8 mouse cellular contexts compared by ENCODE assay signal in genomic region chr3:147063578-147064442, GRCm38 (mm10).
DNase-seq lines count a peak whose midpoint lies in the region; ATAC-seq lines count a peak whose summit lies in the region.

No protein-coding gene starts in this region.

- peak; percentile 5 for DNase-seq in adrenal gland, adult 2 months
- no peak for DNase-seq in adrenal gland, adult 8-10 months
- no peak for DNase-seq in midbrain, embryonic 10.5 days (ENCODE audit: low spot score)
- DNase-seq in left cerebral cortex, postnatal 36 days (ENCODE audit: low spot score in 2 of 2): peak; percentile 18 to 31
- no peak for DNase-seq in layer of hippocampus, postnatal 10 days (ENCODE audit: low spot score in 2 of 2)
- DNase-seq in thymus, postnatal 14 days: no peak

- H3K27me3 ChIP-seq in midbrain, embryonic 13.5 days: no peaks in the 10 kb centered on the region
- no peaks in the 10 kb centered on the region for H3K27me3 ChIP-seq in midbrain, embryonic 10.5 days (ENCODE audit: low read depth, poor library complexity, severe bottlenecking)
- H3K27me3 ChIP-seq in stomach, embryonic 15.5 days (replicated peaks): no peaks in the 10 kb centered on the region

- 74% methylated on average over 16 of the region's 16 CpGs for WGBS in midbrain, embryonic 13.5 days
- 86% methylated on average over 16 of the region's 16 CpGs for WGBS in midbrain, embryonic 10.5 days
- WGBS in stomach, embryonic 15.5 days: 67% methylated on average over 16 of the region's 16 CpGs

- intact Hi-C loops in left cerebral cortex, postnatal 36 days (cut with DNase I): no loop called here

- no peaks in the 10 kb centered on the region for H3K9me3 ChIP-seq in midbrain, embryonic 13.5 days
- no peaks in the 10 kb centered on the region for H3K9me3 ChIP-seq in midbrain, embryonic 10.5 days (replicated peaks)
- H3K9me3 ChIP-seq in stomach, embryonic 15.5 days: no peaks in the 10 kb centered on the region

- no peaks in the 10 kb centered on the region for H3K36me3 ChIP-seq in midbrain, embryonic 13.5 days
- H3K36me3 ChIP-seq in midbrain, embryonic 10.5 days: no peaks in the 10 kb centered on the region
- no peaks in the 10 kb centered on the region for H3K36me3 ChIP-seq in stomach, embryonic 15.5 days

- H3K9ac ChIP-seq in midbrain, embryonic 13.5 days (replicated peaks): no peak overlapping the region
- H3K9ac ChIP-seq in stomach, embryonic 15.5 days: no peak overlapping the region

- H3K27ac ChIP-seq in midbrain, embryonic 13.5 days: no peak overlapping the region
- no peak overlapping the region for H3K27ac ChIP-seq in midbrain, embryonic 10.5 days (replicated peaks)
- no peak overlapping the region for H3K27ac ChIP-seq in stomach, embryonic 15.5 days

- ATAC-seq in midbrain, embryonic 13.5 days: peak; percentile 80
- peak; percentile 35; the same call in 1 of the 2 replicates for ATAC-seq in stomach, embryonic 15.5 days (ENCODE audit: insufficient read depth, low FRiP score, low read depth)

- no peak overlapping the region for H3K4me3 ChIP-seq in midbrain, embryonic 13.5 days (replicated peaks)
- H3K4me3 ChIP-seq in midbrain, embryonic 10.5 days: no peak overlapping the region
- H3K4me3 ChIP-seq in stomach, embryonic 15.5 days (replicated peaks): no peak overlapping the region

- peaks cover 11% of the 10 kb centered on the region for H3K4me1 ChIP-seq in midbrain, embryonic 13.5 days (replicated peaks)
- H3K4me1 ChIP-seq in midbrain, embryonic 10.5 days: peaks cover 11% of the 10 kb centered on the region
- H3K4me1 ChIP-seq in stomach, embryonic 15.5 days: no peaks in the 10 kb centered on the region

- H3K4me2 ChIP-seq in midbrain, embryonic 13.5 days (replicated peaks): no peak overlapping the region
- no peak overlapping the region for H3K4me2 ChIP-seq in stomach, embryonic 15.5 days

Comparison
In these comparisons a context has a peak if more than half of its experiments do, and no peak if none do; other contexts are left out.
1. DNase-seq: peak in adrenal gland, adult 2 months (single experiment) and left cerebral cortex, postnatal 36 days (2 of 2); none in adrenal gland, adult 8-10 months (single experiment), midbrain, embryonic 10.5 days (single experiment), layer of hippocampus, postnatal 10 days (0 of 2) and thymus, postnatal 14 days (single experiment).